Mouse (Mus musculus) testis, adult 2 months (tissue): Measurements from ENCODE around the gene Xpot. TPM values are rescaled to one million over a fixed set of nuclear protein-coding genes. Genes with fewer than 3 reads are reported as not detected.

Experiments
- H3K27ac ChIP-seq: fragments of 200-500 bp; 2 replicates; pipeline ENCODE4 v1.5.1; 2012; ENCODE audit warnings: low read depth, low read length; ENCODE audit not compliant: control insufficient read depth, insufficient read depth
- H3K27me3 ChIP-seq: fragments of 200-500 bp; 2 replicates; pipeline ENCODE4 v1.6.1; 2012; ENCODE audit warnings: mild to moderate bottlenecking, low read length, moderate library complexity; ENCODE audit not compliant: control insufficient read depth, insufficient read depth
- H3K36me3 ChIP-seq: fragments of 200-500 bp; 2 replicates; pipeline ENCODE4 v1.6.1; 2012; ENCODE audit warnings: mild to moderate bottlenecking, low read length; ENCODE audit not compliant: control insufficient read depth, insufficient read depth
- H3K4me1 ChIP-seq: fragments of 200-500 bp; 2 replicates; pipeline ENCODE4 v1.6.1; 2012; ENCODE audit warnings: low read length; ENCODE audit not compliant: control insufficient read depth, insufficient read depth
- H3K4me3 ChIP-seq: fragments of 200-500 bp; 2 replicates; pipeline ENCODE4 v1.5.1; 2012; ENCODE audit warnings: low read depth, mild to moderate bottlenecking, low read length, moderate library complexity, mixed read lengths; ENCODE audit not compliant: control insufficient read depth
- CTCF ChIP-seq: fragments of 200-500 bp; IDR thresholded peaks from 2 replicates; pipeline ENCODE4 v1.5.1; 2012; ENCODE audit warnings: low read depth, mild to moderate bottlenecking, inconsistent platforms, low read length, moderate library complexity; ENCODE audit not compliant: control insufficient read depth, insufficient read depth, insufficient replicate concordance
- POLR2A ChIP-seq: fragments of 200-500 bp; IDR thresholded peaks from 2 replicates; pipeline ENCODE4 v1.6.1; 2012; ENCODE audit warnings: low read depth, mild to moderate bottlenecking, inconsistent platforms, low read length, moderate library complexity; ENCODE audit not compliant: control insufficient read depth
- polyA plus RNA-seq: library from polyadenylated mRNA; depleted of rRNA; stranded (reverse); fragments of >200 nt; gene quantifications from 2 replicates; pipeline ENCODE4 v1.2.3, GENCODE M21; 2012

The Xpot gene
- polyA plus RNA-seq, 1 experiment: 42.4 TPM

- H3K4me3 ChIP-seq: no peak overlapping the region
- H3K27ac ChIP-seq: no peak overlapping the region
- TF ChIP-seq POLR2A (no peak), CTCF (no peak)
These were observed 8.0 kb upstream of the Xpot start for GRCm38 (mm10) chr10:121634159-121634558.

DNA sequence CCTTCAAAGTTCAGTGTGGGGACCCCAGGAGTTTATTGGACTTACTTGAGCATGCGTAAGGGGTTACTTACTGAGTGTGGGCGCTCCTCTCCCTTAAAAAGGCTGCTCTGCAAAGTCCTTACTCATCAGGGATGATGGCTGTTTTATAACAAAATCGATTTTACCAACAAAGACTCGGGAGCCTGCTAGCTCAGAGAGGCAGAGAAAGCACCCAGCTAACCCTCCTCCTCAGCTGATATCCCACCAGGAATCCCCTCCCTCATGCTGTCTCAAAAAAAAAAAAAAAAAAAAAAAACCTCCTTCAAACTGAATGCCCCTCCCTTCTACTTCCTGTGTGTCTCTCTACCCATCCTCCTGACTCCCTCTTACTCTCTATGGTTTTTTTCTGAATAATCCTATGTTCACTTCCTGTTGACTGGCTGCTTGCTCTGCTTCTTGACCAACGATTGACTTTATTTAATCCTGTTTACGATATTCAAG lies 2.5 kb upstream of the Xpot start:
- no peaks in the 10 kb centered on the region for H3K36me3 ChIP-seq
- TF ChIP-seq CTCF (no peak), POLR2A (no peak)
- H3K4me3 ChIP-seq: no peak overlapping the region
- no peaks in the 10 kb centered on the region for H3K27me3 ChIP-seq
- peaks cover 4% of the 10 kb centered on the region for H3K4me1 ChIP-seq
- no peak overlapping the region for H3K27ac ChIP-seq

More at GRCm38 (mm10) chr10:121634159-121634558, 8.0 kb upstream of the Xpot start:
- H3K36me3 ChIP-seq: no peaks in the 10 kb centered on the region
- no peaks in the 10 kb centered on the region; the same call in 1 of the 2 replicates for H3K4me1 ChIP-seq
- H3K27me3 ChIP-seq: no peaks in the 10 kb centered on the region

DNA sequence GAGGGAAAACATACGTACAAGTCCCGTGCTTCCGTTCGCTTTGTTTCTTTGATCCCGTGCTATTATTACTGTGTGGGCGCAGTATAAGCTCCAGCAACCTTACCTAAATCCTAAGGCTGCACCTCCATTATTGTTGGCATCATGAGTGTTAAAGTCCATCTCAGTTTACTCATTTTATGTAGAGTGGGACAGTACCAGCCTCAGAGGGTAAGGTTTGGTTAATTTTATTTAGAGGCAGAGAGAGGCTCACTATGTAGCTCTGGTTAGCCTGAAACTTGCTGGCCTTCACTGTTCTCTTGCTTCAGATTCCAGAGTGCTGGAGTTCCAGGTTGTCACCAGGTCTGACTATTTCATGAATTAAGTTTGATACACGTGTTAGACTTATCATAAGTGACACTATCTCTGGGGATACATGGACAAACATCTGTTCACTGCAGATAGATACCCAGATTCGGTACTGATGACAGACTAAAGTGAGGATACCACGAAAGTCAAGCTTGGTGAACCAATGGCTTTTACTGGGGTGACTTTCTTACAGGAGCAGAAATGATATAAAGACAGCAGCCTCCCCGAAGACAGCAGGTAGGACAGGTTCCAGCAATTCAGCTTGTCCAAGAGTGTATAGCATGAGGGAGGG lies 1.2 kb upstream of the Xpot start:
- Histone ChIP-seq H3K36me3 (peaks cover 1% of the 10 kb centered on the region; the same call in 1 of the 2 replicates), H3K27ac (no peak overlapping the region), H3K27me3 (no peaks in the 10 kb centered on the region), H3K4me3 (no peak overlapping the region), H3K4me1 (peaks cover 4% of the 10 kb centered on the region)
- no peak for TF ChIP-seq POLR2A
- no peak for TF ChIP-seq CTCF

DNA sequence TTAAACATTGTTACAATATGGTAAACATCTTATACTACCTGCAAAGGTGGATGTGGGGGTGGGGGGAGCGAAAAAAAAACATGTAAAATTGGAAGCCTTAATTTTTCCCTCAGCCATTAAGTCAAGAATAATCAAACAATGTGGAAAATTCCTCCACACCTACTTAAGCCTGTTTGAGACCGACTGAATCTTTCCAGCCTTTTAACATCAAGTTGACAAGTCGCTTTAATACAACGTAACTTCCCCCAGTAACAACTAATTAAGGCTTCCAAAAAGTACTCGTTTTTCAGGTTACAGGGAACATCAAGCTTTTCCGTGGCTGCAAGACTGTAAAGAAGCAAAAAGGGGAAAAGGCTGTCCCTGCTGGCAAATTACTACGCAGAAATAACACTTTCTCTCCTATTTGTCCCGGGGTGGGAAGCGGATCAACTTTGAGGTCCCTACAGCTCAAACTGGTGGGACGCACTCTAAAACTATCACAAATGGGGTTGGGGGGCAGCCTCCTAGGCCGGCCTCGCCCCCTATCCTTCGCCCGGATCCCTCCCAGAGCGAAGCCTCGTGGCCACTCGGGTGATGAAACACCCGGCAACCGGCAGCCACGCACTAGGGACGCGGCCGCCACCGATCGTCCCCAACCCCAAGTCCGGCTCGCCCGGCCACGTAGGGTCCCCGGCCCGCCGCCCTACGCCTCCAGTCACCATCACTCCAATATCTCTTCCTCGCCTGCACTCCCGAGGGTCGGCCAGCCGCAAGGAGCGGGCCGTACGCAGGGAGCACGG lies 536 bp downstream of the Xpot start:
- no peaks in the 10 kb centered on the region for H3K27me3 ChIP-seq
- H3K4me1 ChIP-seq: peaks cover 4% of the 10 kb centered on the region
- peaks cover 1% of the 10 kb centered on the region; the same call in 1 of the 2 replicates for H3K36me3 ChIP-seq
- peak overlapping the region; percentile 86 for H3K4me3 ChIP-seq
- TF ChIP-seq CTCF: no peak
- TF ChIP-seq POLR2A: no peak; the same call in 1 of the 2 replicates
- H3K27ac ChIP-seq: peak overlapping the region; percentile 79

DNA sequence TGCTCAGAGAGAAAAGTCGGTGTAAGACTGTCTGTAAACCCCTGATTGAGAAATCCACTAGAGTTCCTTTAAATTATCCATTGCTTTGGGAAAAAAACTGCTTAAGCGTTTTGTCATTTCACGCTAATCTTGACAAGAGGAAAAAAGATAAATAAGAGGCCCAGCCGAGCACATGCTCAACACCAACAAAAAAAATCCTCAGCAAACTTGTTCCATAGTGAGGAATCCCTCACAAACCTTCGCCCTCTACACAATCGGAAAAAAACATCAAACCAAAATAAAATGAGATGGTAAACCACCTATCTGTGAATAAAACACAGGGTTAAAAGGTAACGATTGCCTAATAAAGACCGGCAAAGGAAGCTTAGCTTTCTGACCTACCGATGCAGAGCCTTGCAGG lies 1.1 kb downstream of the Xpot start:
- TF ChIP-seq POLR2A (no peak), CTCF (no peak)
- H3K4me3 ChIP-seq: peak overlapping the region; percentile 86; the same call in 1 of the 2 replicates
- H3K4me1 ChIP-seq: peaks cover 4% of the 10 kb centered on the region
- no peaks in the 10 kb centered on the region for H3K27me3 ChIP-seq
- no peak overlapping the region for H3K27ac ChIP-seq
- peaks cover 1% of the 10 kb centered on the region; the same call in 1 of the 2 replicates for H3K36me3 ChIP-seq

- TF ChIP-seq CTCF: no peak
- no peak for TF ChIP-seq POLR2A
- Histone ChIP-seq H3K36me3 (peaks cover 1% of the 10 kb centered on the region; the same call in 1 of the 2 replicates), H3K4me3 (no peak overlapping the region), H3K4me1 (peaks cover 4% of the 10 kb centered on the region), H3K27me3 (no peaks in the 10 kb centered on the region), H3K27ac (no peak overlapping the region)
These were observed 2.5 kb downstream of the Xpot start for GRCm38 (mm10) chr10:121623670-121624069.

DNA sequence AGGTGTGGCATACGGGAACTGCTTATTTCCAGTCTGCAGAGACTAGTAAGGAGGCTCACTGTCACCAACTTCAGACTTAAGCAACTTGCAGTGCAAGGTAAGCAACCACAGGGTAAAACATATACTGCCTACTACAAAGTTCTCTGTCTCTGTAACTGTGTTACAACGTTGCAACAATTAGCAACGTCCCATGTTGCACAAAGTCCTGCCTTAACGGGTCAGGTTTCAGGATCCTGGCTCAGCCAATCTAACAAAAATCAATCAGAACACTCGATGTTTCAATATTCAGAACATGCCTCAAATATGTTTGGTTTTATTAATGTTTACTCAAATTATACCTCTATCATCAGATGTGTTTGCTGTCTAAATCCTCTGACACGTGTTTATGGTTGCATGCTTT lies 3.7 kb downstream of the Xpot start:
- Histone ChIP-seq H3K27ac (no peak overlapping the region), H3K27me3 (no peaks in the 10 kb centered on the region), H3K4me1 (peaks cover 4% of the 10 kb centered on the region), H3K36me3 (peaks cover 1% of the 10 kb centered on the region; the same call in 1 of the 2 replicates), H3K4me3 (no peak overlapping the region)
- TF ChIP-seq CTCF: no peak
